Comparison of ENCODE assay signal across 15 mouse cellular contexts in the genomic region with DNA sequence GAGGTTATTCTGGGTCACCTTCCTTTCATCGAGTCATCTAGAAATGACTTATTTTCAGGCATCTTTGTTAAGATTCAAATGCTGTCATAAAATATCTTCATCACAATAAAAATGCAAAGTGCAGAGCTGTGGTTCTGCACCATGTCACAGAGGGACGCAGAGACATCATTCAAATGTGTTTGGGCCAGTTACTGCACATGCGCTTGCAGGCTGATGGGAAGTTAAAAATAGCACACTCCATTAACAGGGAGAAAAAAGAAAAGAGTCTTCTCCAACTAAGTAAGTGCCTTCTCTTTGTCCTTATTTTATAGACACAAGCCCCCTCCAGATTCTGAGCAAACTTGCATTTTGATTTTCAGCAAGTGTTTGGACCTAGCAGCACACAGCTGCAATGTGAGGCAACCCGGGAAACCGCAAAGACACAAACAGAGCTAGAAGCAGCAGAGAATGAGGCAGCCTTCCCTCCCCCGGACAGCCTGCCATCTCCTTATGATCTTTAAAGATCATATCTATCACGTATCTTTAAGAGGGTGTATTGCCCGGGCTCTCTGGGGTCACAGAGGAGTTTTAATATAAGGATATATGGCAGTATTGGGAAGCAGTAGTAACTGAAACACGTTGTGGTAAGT.
DNase-seq lines count a peak whose midpoint lies in the region; ATAC-seq and TF ChIP-seq lines count a peak whose summit lies in the region.
"Had no signal": no experiment of that assay in that cellular context is flagged by ENCODE, and none has a peak within 500 bp of the region (broad histone marks: within the 10 kb centered on the region; RNA-seq: fewer than 3 reads in every experiment).

No protein-coding gene starts in this region.

- no peaks in the 10 kb centered on the region for H3K27me3 ChIP-seq in heart, embryonic 10.5 days (ENCODE audit: insufficient read depth, poor library complexity, severe bottlenecking)
- no peaks in the 10 kb centered on the region for H3K27me3 ChIP-seq in midbrain, embryonic 16.5 days (ENCODE audit: control insufficient read depth, insufficient read depth, low read depth, low read length)
- no peaks in the 10 kb centered on the region for H3K27me3 ChIP-seq in midbrain, embryonic 11.5 days (ENCODE audit: control insufficient read depth, insufficient read depth, low read length)
- H3K27me3 ChIP-seq: CH12.LX; intestine, embryonic 15.5 days; limb, embryonic 15.5 days; Patski had no signal

- TF ChIP-seq CTCF in brain, embryonic 14.5 days (IDR thresholded peaks at IDR 0.05; ENCODE audit: borderline replicate concordance, extremely low read depth, insufficient read depth, insufficient read length) = no peak
- TF ChIP-seq CTCF in olfactory bulb, adult 2 months (IDR thresholded peaks at IDR 0.05; ENCODE audit: insufficient read depth, low read depth, low read length) = no peak

- DNase-seq in heart, embryonic 10.5 days (ENCODE audit: low spot score) = no peak
- no peak for DNase-seq in heart, postnatal 36 days
- DNase-seq in midbrain, embryonic 11.5 days (ENCODE audit: low spot score, missing footprints) = no peak
- DNase-seq in brain, embryonic 14.5 days (ENCODE audit: low read depth) = peak; percentile 26
- DNase-seq: adrenal gland, adult 2 months; cerebellum, postnatal 10 days; kidney, postnatal 14 days had no signal

- peak overlapping the region; percentile 78 for H3K27ac ChIP-seq in heart, embryonic 10.5 days
- H3K27ac ChIP-seq in midbrain, embryonic 16.5 days (ENCODE audit: low read length) = 0 out of 2 replicates have a peak overlapping the region, but pooled peaks have one; percentile 38
- no peak overlapping the region for H3K27ac ChIP-seq in midbrain, embryonic 11.5 days (ENCODE audit: low read depth, low read length)
- H3K27ac ChIP-seq in olfactory bulb, adult 2 months (ENCODE audit: insufficient read depth, low read depth, low read length) = peak overlapping the region; percentile 42
- H3K27ac ChIP-seq: intestine, embryonic 15.5 days; limb, embryonic 15.5 days had no signal

- H3K9me3 ChIP-seq in heart, embryonic 10.5 days = no peaks in the 10 kb centered on the region
- no peaks in the 10 kb centered on the region for H3K9me3 ChIP-seq in midbrain, embryonic 16.5 days (replicated peaks; ENCODE audit: control insufficient read depth, low read length, poor library complexity, severe bottlenecking)
- no peaks in the 10 kb centered on the region for H3K9me3 ChIP-seq in midbrain, embryonic 11.5 days (ENCODE audit: control insufficient read depth, low read length)
- H3K9me3 ChIP-seq: intestine, embryonic 15.5 days; limb, embryonic 15.5 days had no signal

- intact Hi-C loops in heart, postnatal 36 days (cut with DNase I) = no loop called here

- no peak for ATAC-seq in midbrain, embryonic 16.5 days
- no peak for ATAC-seq in midbrain, embryonic 11.5 days (ENCODE audit: low FRiP score)
- no peak for ATAC-seq in erythroid progenitor cell, adult 5-6 weeks (replicated peaks; ENCODE audit: low FRiP score, poor library complexity, severe bottlenecking)
- ATAC-seq in monocyte, adult 5-6 weeks (replicated peaks; ENCODE audit: insufficient number of reproducible peaks, low FRiP score, low TSS enrichment, poor library complexity, severe bottlenecking) = no peak
- ATAC-seq: intestine, embryonic 15.5 days; Patski had no signal

- no peak overlapping the region for H3K4me2 ChIP-seq in midbrain, embryonic 16.5 days (ENCODE audit: low read length)
- H3K4me2 ChIP-seq in midbrain, embryonic 11.5 days = no peak overlapping the region
- H3K4me2 ChIP-seq: intestine, embryonic 15.5 days; limb, embryonic 15.5 days had no signal

- no peaks in the 10 kb centered on the region for H3K36me3 ChIP-seq in heart, embryonic 10.5 days
- H3K36me3 ChIP-seq in midbrain, embryonic 16.5 days (ENCODE audit: control insufficient read depth, insufficient read depth, low read length) = no peaks in the 10 kb centered on the region
- no peaks in the 10 kb centered on the region for H3K36me3 ChIP-seq in midbrain, embryonic 11.5 days (ENCODE audit: control insufficient read depth, insufficient read depth, low read length)
- H3K36me3 ChIP-seq: intestine, embryonic 15.5 days; limb, embryonic 15.5 days had no signal

- peaks cover 9% of the 10 kb centered on the region; the same call in 1 of the 2 replicates for H3K4me1 ChIP-seq in heart, embryonic 10.5 days
- peaks cover 11% of the 10 kb centered on the region for H3K4me1 ChIP-seq in midbrain, embryonic 16.5 days (ENCODE audit: control insufficient read depth, insufficient read depth, low read length)
- H3K4me1 ChIP-seq in midbrain, embryonic 11.5 days (ENCODE audit: control insufficient read depth, insufficient read depth, low read length) = no peaks in the 10 kb centered on the region
- peaks cover 20% of the 10 kb centered on the region for H3K4me1 ChIP-seq in olfactory bulb, adult 2 months (ENCODE audit: control insufficient read depth, insufficient read depth, low read length)
- H3K4me1 ChIP-seq: intestine, embryonic 15.5 days had no signal

- no peak overlapping the region for H3K4me3 ChIP-seq in heart, embryonic 10.5 days
- H3K4me3 ChIP-seq in midbrain, embryonic 16.5 days (ENCODE audit: low read depth, low read length) = no peak overlapping the region
- no peak overlapping the region for H3K4me3 ChIP-seq in midbrain, embryonic 11.5 days (ENCODE audit: low read depth, low read length)
- no peak overlapping the region for H3K4me3 ChIP-seq in olfactory bulb, adult 2 months (ENCODE audit: insufficient read depth, low read depth, low read length)
- H3K4me3 ChIP-seq: intestine, embryonic 15.5 days; limb, embryonic 15.5 days had no signal

- TF ChIP-seq POLR2A in brain, embryonic 14.5 days (IDR thresholded peaks at IDR 0.05; ENCODE audit: borderline replicate concordance, extremely low read depth, insufficient read depth, insufficient read length, poor library complexity, severe bottlenecking) = no peak
- TF ChIP-seq POLR2A in olfactory bulb, adult 2 months (IDR thresholded peaks at IDR 0.05; ENCODE audit: insufficient read depth, low read depth, low read length) = no peak

- H3K9ac ChIP-seq in midbrain, embryonic 16.5 days (ENCODE audit: low read depth, low read length) = no peak overlapping the region
- no peak overlapping the region for H3K9ac ChIP-seq in midbrain, embryonic 11.5 days (ENCODE audit: low read length)
- H3K9ac ChIP-seq: intestine, embryonic 15.5 days; limb, embryonic 15.5 days had no signal

- WGBS in heart, embryonic 10.5 days = 68% methylated on average over 9 of the region's 9 CpGs
- 84% methylated on average over 9 of the region's 9 CpGs for WGBS in midbrain, embryonic 16.5 days
- 88% methylated on average over 9 of the region's 9 CpGs for WGBS in midbrain, embryonic 11.5 days
- WGBS in olfactory bulb, adult 2 months = 41% methylated on average over 9 of the region's 9 CpGs
